Mouse (Mus musculus): ENCODE measurements around the gene Arhgap17. TPM values are rescaled to one million over a fixed set of nuclear protein-coding genes. Genes with fewer than 3 reads are reported as not detected.

Arhgap17 gene
- polyA plus RNA-seq, 1 experiment: 8.6 TPM

DNA sequence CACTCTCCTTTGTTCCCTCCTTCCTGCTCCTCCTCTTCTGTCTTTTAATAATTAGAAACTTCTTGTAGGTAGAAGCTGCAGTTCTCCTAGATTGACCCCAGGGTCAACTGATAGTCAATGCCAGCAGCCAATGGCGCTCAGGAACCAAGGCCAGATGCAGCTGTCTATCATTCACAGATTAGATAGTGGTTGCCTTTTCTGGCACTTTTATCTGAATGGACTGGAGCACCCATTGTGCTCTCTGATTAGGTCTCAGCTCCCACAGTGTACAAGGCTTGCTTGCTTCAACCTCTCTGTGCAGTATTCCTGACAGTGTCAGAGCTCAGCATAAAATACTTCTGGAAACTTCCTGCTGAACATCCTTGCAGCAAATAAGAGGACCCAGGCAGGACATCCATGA, 124.9 kb downstream of the Arhgap17 start:
- no peak overlapping the region for H3K4me3 ChIP-seq (ENCODE audit: insufficient read depth, low read depth, low read length)
- no peaks in the 10 kb centered on the region; the same call in 1 of the 2 replicates for H3K4me1 ChIP-seq (ENCODE audit: control insufficient read depth, insufficient read depth, insufficient read length, low read length)
- H3K27ac ChIP-seq (replicated peaks; ENCODE audit: low read depth, low read length): no peak overlapping the region

DNA sequence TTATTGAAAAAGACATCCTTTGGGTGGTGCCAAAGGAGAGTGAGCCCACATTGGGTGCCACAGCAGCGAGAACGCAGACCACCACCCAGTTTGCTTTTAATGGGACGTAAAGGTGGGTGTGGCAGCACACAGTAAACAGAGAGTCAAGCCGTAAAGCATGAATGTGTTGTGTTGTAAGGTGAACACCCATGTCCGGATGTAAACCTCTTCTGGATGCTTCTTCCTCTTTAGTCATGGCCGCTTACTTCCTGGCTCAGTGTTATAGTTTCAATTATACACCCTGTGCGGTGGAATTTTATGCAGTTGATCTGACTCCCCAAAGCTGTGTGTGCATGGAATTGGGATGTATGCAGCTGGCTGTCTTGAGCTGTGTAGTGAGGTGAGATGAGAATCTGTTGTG, 127.5 kb downstream of the Arhgap17 start:
- no peak overlapping the region for H3K27ac ChIP-seq (replicated peaks; ENCODE audit: low read depth, low read length)
- no peak overlapping the region for H3K4me3 ChIP-seq (ENCODE audit: insufficient read depth, low read depth, low read length)
- H3K4me1 ChIP-seq (ENCODE audit: control insufficient read depth, insufficient read depth, insufficient read length, low read length): no peaks in the 10 kb centered on the region; the same call in 1 of the 2 replicates

DNA sequence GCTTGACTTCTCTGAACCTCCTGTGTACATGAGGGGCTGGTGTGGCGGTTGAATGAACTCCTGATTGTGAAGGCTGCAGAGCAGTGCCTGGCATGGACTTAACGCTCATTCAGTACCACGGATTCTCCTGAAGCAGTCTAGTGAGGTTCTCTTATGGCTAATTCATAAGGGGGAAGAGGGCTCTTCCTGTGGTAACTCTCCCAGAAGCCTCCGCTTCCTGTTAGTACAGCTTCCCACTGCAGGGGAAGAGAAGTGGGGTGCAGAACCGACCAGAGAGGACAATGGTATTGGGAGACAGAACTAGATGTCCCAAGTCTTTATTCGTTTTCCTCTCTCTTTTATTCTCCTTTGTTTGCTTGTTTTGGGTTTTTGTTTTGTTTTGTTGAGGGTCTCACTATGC, 129.7 kb downstream of the Arhgap17 start:
- H3K4me1 ChIP-seq (ENCODE audit: control insufficient read depth, insufficient read depth, insufficient read length, low read length): no peaks in the 10 kb centered on the region; the same call in 1 of the 2 replicates
- H3K27ac ChIP-seq (replicated peaks; ENCODE audit: low read depth, low read length): peak overlapping the region; percentile 45; the same call in 1 of the 2 replicates
- H3K4me3 ChIP-seq (ENCODE audit: insufficient read depth, low read depth, low read length): no peak overlapping the region

DNA sequence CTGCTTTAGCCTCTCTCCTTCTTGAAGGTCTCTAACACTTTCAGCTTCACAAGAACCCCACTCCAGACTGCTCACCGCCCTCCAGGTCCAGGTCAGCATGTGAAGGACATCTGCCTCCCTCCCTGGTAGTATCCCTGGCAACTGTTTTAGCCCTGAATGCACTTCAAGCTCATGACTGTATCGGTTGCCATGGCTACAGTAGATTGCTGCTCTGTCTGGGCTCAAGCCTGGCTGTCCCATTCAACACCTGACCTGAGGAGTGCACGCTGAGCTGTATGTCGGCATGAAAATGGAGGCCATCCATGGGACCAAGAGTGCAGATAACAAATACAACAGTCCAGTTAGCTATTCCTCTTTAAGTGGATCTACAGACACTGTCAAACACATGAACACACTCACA, 131.1 kb downstream of the Arhgap17 start:
- Histone ChIP-seq H3K4me1 (ENCODE audit: control insufficient read depth, insufficient read depth, insufficient read length, low read length) (no peaks in the 10 kb centered on the region; the same call in 1 of the 2 replicates), H3K27ac (replicated peaks; ENCODE audit: low read depth, low read length) (no peak overlapping the region), H3K4me3 (ENCODE audit: insufficient read depth, low read depth, low read length) (no peak overlapping the region)

DNA sequence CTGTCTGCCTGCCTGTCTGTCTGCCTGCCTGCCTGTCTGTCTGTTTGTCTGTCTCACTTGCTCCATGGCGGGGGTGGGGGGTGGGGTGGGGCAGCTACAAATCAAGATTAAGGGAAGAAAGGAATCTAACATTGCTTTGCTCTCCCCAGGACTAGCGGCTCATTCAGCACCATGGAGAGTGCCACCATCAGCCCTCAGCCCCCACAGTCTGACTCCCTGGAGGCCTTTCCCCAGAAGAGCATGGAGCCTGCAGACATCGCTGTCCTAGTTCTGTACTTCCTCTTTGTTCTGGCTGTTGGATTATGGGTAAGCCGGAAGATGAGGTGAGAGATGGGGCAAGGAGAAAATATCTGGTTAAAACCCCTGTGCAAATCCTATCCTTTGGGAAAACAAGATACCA, 134.3 kb downstream of the Arhgap17 start:
- Histone ChIP-seq H3K4me3 (ENCODE audit: insufficient read depth, low read depth, low read length) (no peak overlapping the region), H3K27ac (replicated peaks; ENCODE audit: low read depth, low read length) (no peak overlapping the region), H3K4me1 (ENCODE audit: control insufficient read depth, insufficient read depth, insufficient read length, low read length) (no peaks in the 10 kb centered on the region; the same call in 1 of the 2 replicates)

Other genes with a start within 250 kb of the Arhgap17 start
- 19.8 and 21.2 TPM in 2 replicates for gene Tnrc6a, start 246.0 kb downstream of the Arhgap17 start, polyA plus RNA-seq (2012; ENCODE audit: insufficient read depth, insufficient read length, missing spikeins)
- not detected in 2 replicates for gene Slc5a11, start 155.1 kb downstream of the Arhgap17 start, polyA plus RNA-seq (2012; ENCODE audit: insufficient read depth, insufficient read length, missing spikeins)
- gene Lcmt1, start 131 bp downstream of the Arhgap17 start, polyA plus RNA-seq (2012; ENCODE audit: insufficient read depth, insufficient read length, missing spikeins): 34.2 and 35.1 TPM in 2 replicates
- gene Aqp8, start 92.4 kb upstream of the Arhgap17 start, polyA plus RNA-seq (2012; ENCODE audit: insufficient read depth, insufficient read length, missing spikeins): not detected in 2 replicates
- not detected in 2 replicates for gene Zkscan2, start 130.5 kb upstream of the Arhgap17 start, polyA plus RNA-seq (2012; ENCODE audit: insufficient read depth, insufficient read length, missing spikeins)

Measured in brown adipose tissue, adult 24 weeks (tissue).